Mouse (Mus musculus) limb, embryonic 12.5 days (tissue): ENCODE measurements around the gene Mcrip2. TPM values are rescaled to one million over a fixed set of nuclear protein-coding genes. Genes with fewer than 3 reads are reported as not detected.
A peak's percentile ranks its signal among the peaks of the same experiment; 100 is the strongest.
"Not testable (repeated sequence)": the region's sequence is repeated elsewhere in the genome, so short reads cannot be mapped to it uniquely, and the experiment has no call there.

Experiments used
- ATAC-seq: fragments of 200-750 bp; cut with Nextera tagmentation; 2 replicates; pipeline ENCODE4 v1.8.0; 2017; ENCODE audit warnings: low read depth, moderate TSS enrichment; ENCODE audit not compliant: insufficient number of reproducible peaks, insufficient read depth, low FRiP score, low TSS enrichment
- H3K27ac ChIP-seq: fragments of 300-500 bp; sonication (generic); 2 replicates; pipeline ENCODE4 v1.5.1; 2016; ENCODE audit warnings: mild to moderate bottlenecking, moderate library complexity
- H3K27me3 ChIP-seq: fragments of 300-500 bp; sonication (generic); 2 replicates; pipeline ENCODE4 v1.6.1; 2016; ENCODE audit warnings: mild to moderate bottlenecking, moderate library complexity
- H3K36me3 ChIP-seq: fragments of 300-500 bp; sonication (generic); 2 replicates; pipeline ENCODE4 v1.6.1; 2016; ENCODE audit warnings: mild to moderate bottlenecking, moderate library complexity
- H3K4me1 ChIP-seq: fragments of 300-500 bp; sonication (generic); replicated peaks from 2 replicates; pipeline ENCODE4 v1.6.1; 2016
- H3K4me2 ChIP-seq: fragments of 300-500 bp; sonication (generic); 2 replicates; pipeline ENCODE4 v1.6.1; 2016; ENCODE audit warnings: mild to moderate bottlenecking, moderate library complexity
- H3K4me3 ChIP-seq: fragments of 300-500 bp; sonication (generic); replicated peaks from 2 replicates; pipeline ENCODE4 v1.5.1; 2016; ENCODE audit warnings: mild to moderate bottlenecking
- H3K9ac ChIP-seq: fragments of 300-500 bp; sonication (generic); replicated peaks from 2 replicates; pipeline ENCODE4 v1.6.1; 2016; ENCODE audit warnings: mild to moderate bottlenecking, moderate library complexity
- H3K9me3 ChIP-seq: fragments of 300-500 bp; sonication (generic); 2 replicates; pipeline ENCODE4 v1.6.1; 2016; ENCODE audit warnings: mild to moderate bottlenecking, moderate library complexity
- WGBS: fragments of 180-500 bp; shearing (Covaris S2); methylation state at CpG from one replicate; pipeline ENCODE4 v1.1.7; 2016; 5-methylcytosine and 5-hydroxymethylcytosine counted together
- polyA plus RNA-seq: library from polyadenylated mRNA; unstranded; fragments of >200 nt; fragmentation: Nextera tagmentation; extraction: Ambion mirVana; gene quantifications from 2 replicates; pipeline ENCODE4 v1.2.1, GENCODE M21; 2016

Gene Mcrip2
- polyA plus RNA-seq, 1 experiment from 2014 or later: 9.9 TPM

DNA sequence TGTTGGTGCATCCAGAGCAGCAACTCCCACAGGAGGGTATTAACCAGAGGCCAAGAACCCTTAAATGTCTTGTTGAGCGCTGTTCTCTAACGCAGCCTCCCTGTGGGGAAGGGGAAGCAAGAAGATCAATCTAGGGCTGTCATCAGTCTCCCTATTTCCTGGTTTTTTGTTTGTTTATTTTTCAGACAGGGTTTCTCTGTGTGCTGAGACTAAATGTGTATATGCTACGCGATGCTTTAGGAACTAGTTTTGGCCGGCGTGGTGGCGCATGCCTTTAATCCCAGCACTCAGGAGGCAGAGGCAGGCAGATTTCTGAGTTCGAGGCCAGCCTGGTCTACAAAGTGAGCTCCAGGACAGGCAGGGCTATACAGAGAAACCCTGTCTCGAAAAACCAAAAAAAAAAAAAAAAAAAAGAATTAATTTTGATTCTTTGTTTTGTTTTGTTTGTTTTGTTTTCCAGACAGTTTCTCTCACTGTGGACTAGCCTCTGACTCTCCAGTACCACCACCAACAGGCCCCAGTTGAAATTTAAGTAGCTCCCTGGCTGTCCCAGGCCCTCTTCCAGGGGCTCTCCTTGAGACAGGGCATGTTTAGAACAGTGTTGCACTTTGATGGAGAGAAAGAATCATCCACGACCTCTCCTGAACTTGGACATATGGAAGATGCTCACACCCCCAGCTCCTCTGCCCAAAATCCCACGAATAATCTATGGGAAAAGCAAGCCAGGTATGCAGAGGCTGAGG, 5.0 kb upstream of the Mcrip2 start:
- H3K9me3 ChIP-seq: no peaks in the 10 kb centered on the region
- H3K27ac ChIP-seq: no peak overlapping the region
- peak overlapping the region; percentile 80 for H3K4me3 ChIP-seq
- 81% methylated on average over 10 of the region's 11 CpGs for WGBS
- H3K4me1 ChIP-seq: peaks cover 26% of the 10 kb centered on the region
- peak overlapping the region; percentile 89 for H3K4me2 ChIP-seq
- no peak for ATAC-seq
- H3K27me3 ChIP-seq: no peaks in the 10 kb centered on the region
- H3K9ac ChIP-seq: peak overlapping the region; percentile 46; the same call in 1 of the 2 replicates
- peaks cover 10% of the 10 kb centered on the region for H3K36me3 ChIP-seq

DNA sequence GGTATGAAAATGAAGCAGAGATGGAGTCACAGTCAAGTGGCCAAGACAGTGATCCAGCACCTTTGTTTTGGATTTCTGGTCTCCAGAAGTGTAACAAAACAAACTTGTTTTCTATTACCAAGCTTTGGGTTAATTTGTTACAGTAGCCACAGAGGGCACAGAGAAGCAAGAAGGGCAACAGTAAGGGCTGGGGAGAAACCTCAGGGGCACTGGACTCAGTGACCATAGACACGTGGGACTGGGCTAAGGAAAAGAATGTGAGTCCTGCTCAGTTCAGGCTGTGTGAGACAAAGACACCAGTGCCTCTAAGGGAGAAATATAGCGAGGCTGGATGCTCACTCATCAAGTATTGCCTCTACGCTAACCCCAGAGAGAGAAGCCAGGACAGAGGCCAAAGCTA, 4.1 kb upstream of the Mcrip2 start:
- H3K4me1 ChIP-seq: peaks cover 33% of the 10 kb centered on the region
- H3K9ac ChIP-seq: no peak overlapping the region
- 80% methylated on average over 3 of the region's 3 CpGs for WGBS
- no peak overlapping the region for H3K27ac ChIP-seq
- H3K36me3 ChIP-seq: peaks cover 1% of the 10 kb centered on the region
- H3K4me2 ChIP-seq: no peak overlapping the region
- ATAC-seq: no peak
- no peaks in the 10 kb centered on the region for H3K9me3 ChIP-seq
- H3K4me3 ChIP-seq: no peak overlapping the region
- no peaks in the 10 kb centered on the region for H3K27me3 ChIP-seq

DNA sequence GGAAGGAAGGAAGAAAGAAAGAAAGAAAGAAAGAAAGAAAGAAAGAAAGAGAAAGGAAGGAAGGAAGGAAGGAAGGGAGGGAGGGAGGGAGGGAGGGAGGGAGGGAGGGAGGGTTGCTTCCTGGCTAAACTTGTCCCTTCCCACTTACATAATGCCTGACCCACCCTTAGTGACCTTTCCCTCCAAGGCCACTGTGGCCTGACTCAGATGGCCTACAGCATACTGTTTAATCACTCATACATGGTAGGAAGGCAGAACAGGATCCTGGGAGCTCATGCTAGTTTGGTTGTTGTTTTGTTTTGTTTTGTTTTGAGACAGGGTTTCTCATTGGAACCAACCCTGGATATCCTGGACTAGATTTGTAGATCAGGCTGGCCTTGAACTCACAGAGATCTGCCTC, 3.0 kb upstream of the Mcrip2 start:
- not testable (repeated sequence) for H3K4me2 ChIP-seq, H3K9ac ChIP-seq, H3K9me3 ChIP-seq, H3K4me3 ChIP-seq, ATAC-seq, H3K36me3 ChIP-seq, H3K27ac ChIP-seq, H3K27me3 ChIP-seq
- peaks cover 32% of the 10 kb centered on the region for H3K4me1 ChIP-seq

DNA sequence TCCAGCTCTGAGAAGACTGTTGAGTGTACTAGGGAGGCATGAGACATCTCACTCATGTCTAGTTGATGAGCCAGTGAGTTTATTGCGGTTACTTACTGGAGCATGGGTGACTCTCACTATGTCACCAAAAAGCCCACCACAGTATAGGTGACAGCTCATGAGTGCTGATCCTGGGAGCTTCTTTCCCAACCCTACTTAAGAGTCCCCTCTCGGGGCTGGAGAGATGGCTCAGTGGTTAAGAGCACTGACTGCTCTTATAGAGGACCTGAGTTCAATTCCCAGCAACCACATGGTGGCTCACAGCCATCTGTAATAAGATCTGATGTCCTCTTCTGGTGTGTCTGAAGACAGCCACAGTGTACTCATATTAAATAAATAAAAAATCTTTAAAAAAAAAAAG, 1.4 kb upstream of the Mcrip2 start:
- Histone ChIP-seq H3K9me3 (no peaks in the 10 kb centered on the region), H3K27me3 (no peaks in the 10 kb centered on the region), H3K36me3 (no peaks in the 10 kb centered on the region), H3K27ac (no peak overlapping the region), H3K9ac (no peak overlapping the region), H3K4me3 (no peak overlapping the region), H3K4me1 (peaks cover 23% of the 10 kb centered on the region), H3K4me2 (no peak overlapping the region)
- 84% methylated on average over 2 of the region's 2 CpGs for whole genome bisulfite sequencing
- no peak for ATAC-seq

DNA sequence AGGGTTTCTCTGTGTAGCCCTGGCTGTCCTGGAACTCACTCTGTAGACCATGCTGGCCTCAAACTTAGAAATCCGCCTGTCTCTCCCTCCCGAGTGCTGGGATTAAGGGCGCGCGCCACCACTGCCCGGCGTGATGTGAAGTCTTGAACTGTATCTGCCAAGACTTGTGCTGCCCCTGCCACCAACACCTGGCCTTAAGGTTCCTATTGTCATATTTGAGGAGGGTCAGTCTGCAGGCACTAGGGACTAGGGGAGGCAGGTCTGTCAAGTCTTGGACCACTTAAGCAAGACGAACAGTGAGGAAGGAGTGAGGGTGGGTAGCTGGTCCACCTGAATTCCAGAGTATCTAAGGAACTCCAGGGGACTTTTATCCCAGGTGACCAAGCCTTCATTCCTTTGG, 934 bp upstream of the Mcrip2 start:
- Histone ChIP-seq H3K9ac (no peak overlapping the region), H3K9me3 (no peaks in the 10 kb centered on the region), H3K4me1 (peaks cover 23% of the 10 kb centered on the region), H3K27ac (no peak overlapping the region), H3K36me3 (no peaks in the 10 kb centered on the region), H3K27me3 (no peaks in the 10 kb centered on the region), H3K4me3 (no peak overlapping the region), H3K4me2 (no peak overlapping the region)
- ATAC-seq: no peak
- 91% methylated on average over 8 of the region's 8 CpGs for WGBS

DNA sequence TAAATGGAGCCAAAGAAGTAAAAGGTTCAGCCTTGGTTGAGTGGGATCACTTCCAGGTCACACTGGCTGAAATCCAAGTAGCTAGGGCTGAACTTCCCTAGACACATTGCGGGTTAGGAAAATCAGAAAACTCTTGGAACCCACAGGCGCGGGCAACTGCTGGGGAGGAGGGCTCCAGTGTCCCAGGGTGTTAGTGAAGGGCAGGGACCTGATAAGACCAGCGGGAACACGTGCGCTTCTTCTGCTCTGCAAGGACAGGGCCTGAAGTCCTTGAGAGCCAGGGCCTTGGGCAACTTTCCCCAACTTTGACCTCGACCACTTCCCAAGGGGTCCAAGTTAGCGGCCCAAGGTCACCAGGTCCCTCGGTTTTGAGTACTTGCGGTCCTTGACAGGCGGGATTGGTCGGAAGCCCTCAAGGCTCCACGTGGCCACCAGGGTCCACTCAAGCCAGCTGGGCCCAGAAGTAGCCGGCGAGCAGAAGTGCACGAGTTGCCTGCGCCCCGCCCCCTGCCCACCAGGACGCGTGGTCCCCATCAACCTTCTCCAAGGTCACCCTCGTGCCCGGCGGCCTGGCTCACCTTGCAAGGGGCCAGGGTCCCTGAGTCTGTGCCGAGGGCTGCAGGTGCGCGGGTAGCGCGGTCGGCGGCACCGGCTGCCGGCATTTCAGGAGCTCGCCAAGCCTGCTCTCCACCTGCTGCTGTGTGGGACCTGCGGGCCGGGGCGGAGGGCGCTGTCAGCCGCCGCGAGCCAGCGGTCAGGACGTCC, 546 bp downstream of the Mcrip2 start:
- 0 out of 2 replicates have a peak overlapping the region, but pooled peaks have one; percentile 75 for H3K27ac ChIP-seq
- H3K4me2 ChIP-seq: peak overlapping the region; percentile 99
- peak overlapping the region; percentile 81 for H3K4me3 ChIP-seq
- peak; percentile 29 for ATAC-seq
- no peaks in the 10 kb centered on the region for H3K9me3 ChIP-seq
- WGBS: 1% methylated on average over 41 of the region's 42 CpGs
- H3K27me3 ChIP-seq: no peaks in the 10 kb centered on the region
- H3K9ac ChIP-seq: peak overlapping the region; percentile 69
- peaks cover 17% of the 10 kb centered on the region for H3K4me1 ChIP-seq
- H3K36me3 ChIP-seq: no peaks in the 10 kb centered on the region

DNA sequence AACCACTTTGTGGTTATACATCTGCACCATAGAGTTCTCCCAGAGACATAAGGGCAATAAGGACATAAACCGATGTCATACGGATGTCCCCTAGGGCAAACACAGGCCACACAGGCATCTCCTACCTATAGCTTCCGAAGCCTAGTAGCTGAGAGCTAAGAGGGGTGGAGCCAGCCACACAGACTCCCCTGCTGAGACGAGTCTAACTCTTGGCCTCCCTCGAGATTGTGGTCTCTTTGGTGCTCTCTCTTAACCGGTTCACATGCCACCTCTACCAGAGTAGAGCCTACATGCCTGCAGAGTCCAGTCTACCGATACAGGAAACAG, 1.1 kb downstream of the Mcrip2 start:
- H3K27ac ChIP-seq: no peak overlapping the region
- H3K27me3 ChIP-seq: no peaks in the 10 kb centered on the region
- no peaks in the 10 kb centered on the region for H3K9me3 ChIP-seq
- H3K4me1 ChIP-seq: peaks cover 17% of the 10 kb centered on the region
- WGBS: 10% methylated on average over 7 of the region's 7 CpGs
- peak overlapping the region; percentile 81 for H3K4me3 ChIP-seq
- peak overlapping the region; percentile 99 for H3K4me2 ChIP-seq
- no peaks in the 10 kb centered on the region for H3K36me3 ChIP-seq
- ATAC-seq: no peak
- no peak overlapping the region for H3K9ac ChIP-seq

DNA sequence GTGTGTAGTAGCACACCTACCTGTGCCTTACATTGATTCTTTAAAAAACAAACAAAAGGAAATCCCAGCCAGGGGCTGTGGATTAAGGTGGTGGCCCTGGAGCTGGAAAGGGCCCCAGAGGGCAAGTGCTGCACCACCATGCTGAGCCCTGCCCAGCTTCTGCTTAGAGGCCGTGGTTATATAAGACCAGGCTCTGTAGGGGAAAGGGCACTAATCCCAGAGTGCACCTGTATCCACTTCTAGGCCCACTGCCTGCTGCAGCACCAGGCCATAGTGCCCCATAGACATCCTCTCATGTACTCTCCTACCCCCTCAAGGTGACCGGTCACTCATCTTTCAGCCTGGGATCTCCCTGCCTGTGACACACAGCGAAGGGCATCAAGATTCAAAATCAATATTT, 2.4 kb downstream of the Mcrip2 start:
- Histone ChIP-seq H3K27me3 (no peaks in the 10 kb centered on the region), H3K9me3 (no peaks in the 10 kb centered on the region), H3K27ac (no peak overlapping the region), H3K4me3 (no peak overlapping the region), H3K9ac (no peak overlapping the region), H3K36me3 (no peaks in the 10 kb centered on the region), H3K4me1 (peaks cover 23% of the 10 kb centered on the region), H3K4me2 (no peak overlapping the region)
- WGBS: 89% methylated on average over 3 of the region's 3 CpGs
- ATAC-seq: no peak

DNA sequence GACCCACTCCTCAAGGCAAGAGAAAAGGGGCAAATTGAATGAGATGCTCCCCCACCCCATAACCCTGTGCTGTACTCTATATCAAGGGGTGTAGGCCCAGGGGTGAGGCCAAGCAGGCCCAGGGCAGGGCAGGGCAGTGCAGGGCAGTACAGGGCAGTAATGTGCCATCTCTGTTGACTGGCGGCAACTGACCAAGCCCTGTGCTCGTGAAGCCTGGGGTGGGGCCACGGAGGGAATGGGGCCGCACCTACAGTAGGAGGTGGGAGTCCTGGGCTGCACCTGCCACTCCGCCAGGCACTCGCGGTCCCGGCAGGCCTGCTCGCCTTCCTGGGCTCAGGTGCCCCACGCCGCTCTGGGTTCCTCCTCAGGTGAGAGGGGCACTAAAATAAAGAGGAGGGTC, 3.3 kb downstream of the Mcrip2 start:
- Histone ChIP-seq H3K27ac (no peak overlapping the region), H3K9ac (no peak overlapping the region), H3K36me3 (no peaks in the 10 kb centered on the region), H3K9me3 (no peaks in the 10 kb centered on the region), H3K4me2 (no peak overlapping the region), H3K27me3 (no peaks in the 10 kb centered on the region), H3K4me1 (peaks cover 31% of the 10 kb centered on the region), H3K4me3 (no peak overlapping the region)
- 91% methylated on average over 11 of the region's 11 CpGs for WGBS
- no peak for ATAC-seq

DNA sequence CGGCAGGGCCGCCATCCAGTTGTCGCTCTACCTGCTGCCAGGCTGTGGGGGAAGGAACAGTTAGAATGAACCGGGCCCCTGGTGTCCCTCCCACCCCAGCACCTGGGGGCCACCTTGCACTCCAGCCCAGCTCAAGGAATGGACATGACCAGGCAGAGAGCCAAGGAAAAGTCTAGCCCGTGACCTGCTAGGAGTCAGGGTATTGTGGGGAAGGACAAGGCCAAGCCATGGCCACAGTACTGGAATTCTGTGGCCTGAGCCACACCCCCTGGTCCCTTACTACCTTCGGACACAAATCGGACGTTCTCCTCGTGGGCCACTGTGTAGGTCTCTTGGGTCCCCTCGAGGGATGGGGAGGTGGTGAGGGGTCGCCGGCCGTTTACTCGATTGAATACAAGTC, 4.3 kb downstream of the Mcrip2 start:
- Histone ChIP-seq H3K4me3 (no peak overlapping the region), H3K36me3 (no peaks in the 10 kb centered on the region), H3K4me1 (peaks cover 34% of the 10 kb centered on the region), H3K27ac (no peak overlapping the region), H3K9me3 (no peaks in the 10 kb centered on the region), H3K9ac (no peak overlapping the region), H3K27me3 (no peaks in the 10 kb centered on the region), H3K4me2 (no peak overlapping the region)
- 91% methylated on average over 14 of the region's 14 CpGs for WGBS
- ATAC-seq: no peak

DNA sequence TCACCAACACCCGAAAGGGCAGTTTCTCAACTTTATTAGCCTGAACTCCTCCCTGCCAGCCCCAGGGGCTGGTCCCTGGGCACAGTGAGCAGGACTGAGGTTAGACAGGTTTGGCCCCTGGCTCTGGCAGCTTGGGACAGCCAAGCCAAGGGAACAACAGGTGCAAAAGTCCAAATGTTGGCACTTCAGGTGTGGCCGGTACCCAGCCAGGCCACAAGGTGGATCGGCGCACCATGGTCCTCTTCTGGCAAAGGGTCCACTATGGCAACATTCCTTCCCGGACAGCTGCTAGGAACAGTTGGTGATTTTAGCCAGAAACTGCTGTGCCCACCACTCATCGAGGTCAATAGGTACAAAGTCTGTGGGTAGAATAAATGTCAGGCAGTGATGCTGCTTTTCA, 4.9 kb downstream of the Mcrip2 start:
- no peak for ATAC-seq
- no peaks in the 10 kb centered on the region for H3K27me3 ChIP-seq
- H3K27ac ChIP-seq: no peak overlapping the region
- no peak overlapping the region for H3K4me3 ChIP-seq
- no peak overlapping the region for H3K4me2 ChIP-seq
- H3K36me3 ChIP-seq: no peaks in the 10 kb centered on the region
- no peaks in the 10 kb centered on the region for H3K9me3 ChIP-seq
- peaks cover 28% of the 10 kb centered on the region for H3K4me1 ChIP-seq
- WGBS: 86% methylated on average over 6 of the region's 6 CpGs
- H3K9ac ChIP-seq: no peak overlapping the region
